Mouse (Mus musculus): ENCODE measurements at regions not wholly inside any gene's neighbourhood (a gene's known extent, or its start where the extent isn't known, plus 50 kb on each side); places are given as distances from the start of the nearest gene placed in this dataset.

DNA sequence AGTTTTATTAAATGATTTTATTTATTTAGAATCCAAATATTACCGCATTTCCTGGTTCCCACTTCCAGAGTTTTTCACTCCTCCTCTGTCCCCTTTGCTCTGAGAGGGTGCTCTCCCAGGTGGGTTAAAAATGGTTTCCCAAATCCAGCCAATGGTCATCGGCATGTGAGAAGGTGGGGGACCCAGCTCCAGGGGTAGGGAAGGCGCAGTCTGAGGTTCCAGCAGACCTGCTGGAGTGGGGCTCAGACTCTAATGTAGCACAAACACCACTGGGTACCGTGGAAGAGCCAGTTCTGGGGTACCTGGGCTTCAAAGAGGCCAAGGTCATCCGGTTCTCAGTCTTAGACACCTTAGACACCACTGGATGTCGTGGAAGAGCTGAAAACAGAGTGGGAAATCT, 875.6 kb downstream of the Fscb start:
- no peak for DNase-seq (ENCODE audit: low spot score in 2 of 2)

DNA sequence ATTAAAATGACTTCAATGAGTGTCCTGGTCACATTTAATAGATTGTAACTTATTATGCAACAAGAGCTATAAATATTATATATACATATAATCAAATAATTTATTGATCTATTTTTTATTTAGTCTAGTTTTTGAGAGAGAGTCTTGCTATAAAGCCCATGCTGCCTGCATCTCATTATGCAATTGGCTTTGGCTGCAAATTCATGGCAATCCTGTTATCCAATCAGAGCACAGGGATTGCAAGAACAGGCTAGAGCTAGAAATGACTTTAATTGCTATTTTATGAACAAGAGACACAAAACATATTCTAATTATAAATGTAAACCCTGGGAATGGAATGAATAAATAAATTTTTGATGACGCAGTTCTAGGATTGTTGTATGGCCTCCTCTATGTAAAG, 919.8 kb downstream of the Fscb start:
- DNase-seq (ENCODE audit: low spot score in 2 of 2), result no peak

DNA sequence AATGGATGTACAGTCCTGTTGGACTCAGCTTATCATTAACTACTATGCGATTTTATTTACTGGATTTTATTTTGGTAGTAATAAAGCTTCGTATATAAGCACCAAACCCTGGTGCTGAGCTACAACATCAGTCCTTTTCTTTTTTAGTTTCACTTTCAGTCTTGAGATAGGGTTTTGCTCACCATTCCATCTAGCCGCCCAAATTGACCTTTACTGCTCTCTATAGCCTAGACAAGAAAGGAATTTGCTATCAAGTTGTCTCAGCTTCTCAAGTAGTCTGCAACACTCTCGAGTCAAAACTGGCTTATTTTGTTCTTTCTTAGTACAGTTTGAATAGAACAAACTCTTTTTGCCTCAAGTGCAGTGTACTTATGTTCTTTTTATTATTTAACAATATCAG, 921.7 kb downstream of the Fscb start:
- DNase-seq (ENCODE audit: low spot score in 2 of 2), result no peak

DNA sequence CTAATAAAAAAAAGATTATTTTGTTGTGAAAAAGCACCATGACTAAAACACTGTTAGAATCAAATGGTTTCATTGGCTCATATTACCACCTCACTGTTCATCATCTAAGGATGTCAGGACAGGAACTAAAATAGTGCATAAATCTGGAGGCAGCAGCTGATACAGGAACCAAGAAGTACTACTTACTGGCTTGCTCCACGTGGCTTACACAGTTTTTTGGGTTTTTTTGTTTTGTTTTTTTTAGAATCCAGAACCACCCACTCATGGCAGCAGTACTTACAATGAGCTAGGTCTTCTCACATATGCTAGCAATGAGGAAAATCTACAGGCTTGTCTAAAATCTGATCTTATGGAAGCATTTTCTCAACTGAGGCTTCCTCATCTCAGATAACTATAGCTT, 940.4 kb downstream of the Fscb start:
- peak; percentile 9 to 39 for DNase-seq (ENCODE audit: low spot score in 2 of 2)

DNA sequence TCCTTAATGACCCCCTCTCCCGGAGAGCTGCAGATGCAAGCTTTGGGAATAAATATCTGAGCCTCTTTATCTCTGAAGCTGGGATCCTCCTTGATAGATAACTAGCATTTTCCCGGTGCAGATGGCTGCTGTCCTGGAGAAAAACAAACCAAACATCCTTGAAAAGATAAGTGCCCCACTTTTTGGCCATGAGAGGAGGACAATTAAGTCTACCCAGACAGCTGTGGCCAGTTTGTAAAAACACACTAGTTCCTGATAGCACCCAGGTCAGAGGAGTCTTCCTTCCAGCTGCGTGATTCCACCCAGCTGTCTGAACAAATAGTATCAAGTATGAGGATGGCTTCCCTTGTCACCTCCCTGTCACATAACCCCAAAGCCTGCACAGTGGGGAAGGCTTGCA, 970.7 kb downstream of the Fscb start:
- no peak for DNase-seq (ENCODE audit: low spot score in 2 of 2)

DNA sequence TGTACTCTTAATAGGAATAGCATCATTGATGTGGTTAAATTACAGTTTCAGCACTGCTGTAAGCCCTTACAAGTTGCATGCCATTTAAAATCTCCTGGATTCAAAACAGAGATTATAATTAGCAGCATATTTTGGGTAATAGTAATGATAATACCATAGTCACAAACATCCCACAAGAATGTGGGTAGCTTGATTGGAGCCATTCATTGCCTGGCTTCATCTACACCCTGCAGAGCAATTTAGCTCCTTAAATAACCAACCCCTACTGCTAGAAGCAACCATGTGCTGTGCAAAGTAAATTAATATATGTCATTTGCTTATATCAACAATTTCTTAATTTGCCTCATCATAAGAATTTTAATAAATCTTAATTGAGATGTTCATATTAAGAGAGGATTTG, 984.1 kb downstream of the Fscb start:
- no peak for DNase-seq (ENCODE audit: low spot score in 2 of 2)

DNA sequence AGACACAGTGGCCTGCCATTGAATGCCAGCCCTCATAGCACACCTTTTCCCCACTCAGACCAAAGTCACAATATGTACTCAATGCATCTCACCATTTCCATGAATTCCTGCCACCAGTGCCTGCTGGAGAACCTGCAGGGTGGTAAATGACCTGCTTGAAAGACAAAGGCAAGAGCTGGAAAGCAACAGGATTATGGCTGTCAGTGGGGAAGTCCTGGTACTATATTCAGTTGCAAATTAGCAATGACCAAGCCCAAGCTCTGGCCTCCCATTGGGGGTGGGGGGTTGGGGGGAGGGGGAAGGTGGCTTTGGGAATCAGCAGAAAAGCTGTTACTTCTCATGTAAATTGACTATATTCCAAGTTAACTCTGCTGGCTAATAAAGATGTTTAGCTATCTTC, 990.4 kb downstream of the Fscb start:
- no peak for DNase-seq (ENCODE audit: low spot score in 2 of 2)

DNA sequence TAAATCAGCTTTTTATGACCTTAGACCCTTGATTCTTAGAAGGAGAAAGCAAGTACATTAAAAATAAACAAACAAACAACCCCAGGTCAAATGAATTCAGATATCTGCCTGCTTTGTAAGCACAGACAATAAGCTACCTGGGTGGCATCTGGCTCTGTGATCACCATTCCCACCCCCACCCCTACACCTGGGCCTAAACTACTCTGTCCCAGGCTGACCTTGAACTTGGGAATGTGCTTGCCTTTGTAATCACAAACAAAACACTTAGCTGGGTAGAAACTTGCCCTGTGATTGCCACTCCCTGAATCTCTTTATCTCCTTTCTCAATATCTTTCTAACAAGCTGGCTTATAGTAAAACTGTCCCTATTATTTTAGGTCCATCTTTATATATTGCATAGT, 1005.6 kb downstream of the Fscb start:
- DNase-seq (ENCODE audit: low spot score in 2 of 2), result no peak
